Mouse (Mus musculus) thymus, postnatal 14 days (tissue): ENCODE results near the gene Iqce.
"Not testable (repeated sequence)": the region's sequence is repeated elsewhere in the genome, so short reads cannot be mapped to it uniquely, and the experiment has no call there.

Source experiments
- DNase-seq: peaks from one replicate; pipeline ENCODE4 v3.0.0; 2021

Gene Iqce

DNA sequence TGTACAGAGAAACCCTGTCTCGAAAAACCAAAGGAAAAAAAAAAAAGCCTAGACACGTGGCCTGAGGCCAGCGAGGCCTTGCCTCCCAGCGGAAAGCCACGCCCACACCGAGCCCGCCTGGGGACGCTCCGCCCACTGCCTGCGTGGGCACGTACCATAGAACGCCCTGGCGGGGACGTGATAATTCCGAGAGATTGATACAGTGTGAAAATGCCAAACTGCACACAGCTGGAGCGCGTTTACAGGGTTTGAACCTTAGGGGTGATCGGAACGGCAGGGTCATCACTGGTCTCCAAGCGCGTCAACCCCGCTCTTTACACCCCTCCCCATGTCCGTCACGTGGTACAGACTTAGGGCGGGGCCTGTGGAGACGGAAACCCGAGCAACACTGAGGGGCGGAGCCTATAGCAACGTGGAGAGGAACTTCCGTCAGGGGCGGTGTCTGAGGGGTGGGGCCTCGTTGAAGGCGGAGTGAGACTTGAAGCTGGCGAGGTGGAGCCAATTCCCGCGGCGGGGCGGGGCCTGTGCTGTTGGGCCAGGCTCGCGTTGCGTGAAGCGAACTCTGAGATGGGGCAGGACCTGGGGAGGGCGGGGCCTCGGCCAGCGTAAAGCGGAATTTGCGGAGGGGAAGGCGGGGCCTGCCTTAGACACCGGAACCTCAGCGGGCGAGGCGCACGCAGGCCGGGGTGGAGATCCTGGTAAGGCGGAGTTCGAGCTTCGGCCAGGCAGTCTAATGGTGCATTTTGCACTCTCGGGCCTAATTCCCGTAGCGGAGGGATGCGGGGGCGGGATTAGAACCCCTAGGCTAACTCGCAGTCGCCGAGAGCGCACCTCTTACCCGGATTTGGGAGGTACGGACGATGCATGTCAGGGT is 2.4 kb upstream of the Iqce start, which contains the start of gene Brat1:
TSS of gene Brat1 (plus strand) at position 634 of the 874 bp plus-strand sequence.
- DNase-seq, result peak; percentile 100

DNA sequence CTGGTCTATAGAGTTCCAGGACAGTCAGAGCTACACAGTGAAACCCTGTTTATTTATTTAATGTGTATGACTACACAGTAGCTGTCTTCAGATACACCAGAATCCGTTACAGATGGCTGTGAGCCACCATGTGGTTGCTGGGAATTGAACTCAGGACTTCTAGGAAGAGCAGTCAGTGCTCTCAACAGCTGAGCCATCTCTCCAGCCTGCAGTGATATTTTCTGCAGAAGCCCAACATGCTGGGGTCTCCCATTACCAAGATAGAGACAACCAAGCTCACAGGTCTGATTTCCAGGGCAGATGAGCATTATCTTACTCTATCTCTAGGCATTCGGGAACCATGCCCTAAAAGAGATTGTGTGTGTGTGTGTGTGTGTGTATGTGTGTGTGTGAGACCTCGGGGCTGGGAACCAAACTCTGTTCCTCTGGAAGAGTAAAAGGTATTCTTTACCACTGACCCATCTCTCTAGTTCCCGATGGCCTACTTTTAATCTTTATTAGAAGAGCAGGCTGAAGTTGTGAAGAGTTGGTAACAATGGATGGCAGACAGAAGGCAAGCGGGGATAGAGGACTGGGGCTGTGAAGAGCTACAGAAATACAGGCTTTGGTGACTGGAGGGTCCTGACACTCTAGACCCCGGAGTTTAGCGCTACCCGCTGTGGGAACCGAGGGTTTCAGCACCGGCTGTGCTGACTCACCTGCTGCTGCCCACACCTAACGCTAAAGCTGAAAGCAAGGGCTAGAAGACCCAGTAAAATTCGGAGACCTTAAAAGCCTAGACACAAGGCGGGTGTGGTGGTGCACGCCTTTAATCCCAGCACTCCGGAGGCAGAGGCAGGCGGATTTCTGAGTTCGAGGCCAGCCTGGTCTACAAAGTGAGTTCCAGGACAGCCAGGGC is 1.6 kb upstream of the Iqce start:
- peak; percentile 39 for DNase-seq

DNA sequence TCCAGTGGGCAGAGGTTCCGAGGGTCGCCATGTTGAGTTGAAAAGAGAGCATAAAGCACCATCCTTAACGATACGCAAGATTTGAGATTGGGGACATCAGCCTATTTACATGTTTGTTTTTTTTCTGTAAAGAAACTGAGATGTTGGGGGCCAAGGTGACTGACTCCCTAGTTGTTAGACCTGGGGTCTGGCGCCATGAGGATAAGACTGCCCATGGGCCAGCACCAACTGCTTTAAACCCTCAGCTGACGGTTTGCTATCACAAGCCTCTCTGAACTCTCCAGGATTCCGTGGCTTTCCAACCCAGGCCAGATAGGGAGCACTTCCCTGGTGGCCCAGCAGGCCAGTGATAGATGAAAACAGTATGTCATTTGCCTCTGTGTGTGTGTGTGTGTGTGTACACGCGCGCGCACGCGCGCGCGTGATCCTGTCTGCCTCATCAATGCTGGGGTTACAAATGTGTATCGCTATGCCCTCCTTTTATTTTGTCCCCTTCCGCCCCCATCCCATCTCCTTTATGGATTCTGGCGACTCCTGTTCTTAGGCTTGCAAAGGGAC is 519 bp upstream of the Iqce start:
- peak; percentile 14 for DNase-seq

DNA sequence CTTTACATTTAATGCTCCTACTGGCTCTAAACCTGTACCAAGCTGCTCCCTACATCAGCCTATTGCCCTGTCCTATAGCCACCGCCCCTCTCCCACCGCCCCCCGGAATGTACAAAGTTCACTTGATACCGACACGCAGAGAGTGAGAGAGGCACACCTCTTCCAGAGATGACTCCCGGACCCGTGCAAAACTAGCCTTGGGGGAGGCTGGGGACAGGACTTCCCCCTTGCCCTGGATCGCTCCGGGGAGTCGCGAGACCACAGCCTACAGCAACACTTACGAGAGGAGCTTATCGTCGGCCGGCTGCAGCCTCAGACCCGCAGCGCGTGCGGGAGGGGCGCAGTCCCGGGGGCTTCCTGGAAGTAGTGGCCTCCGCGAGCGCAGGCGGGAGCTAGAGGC is 517 bp downstream of the Iqce start:
- DNase-seq, result no peak

DNA sequence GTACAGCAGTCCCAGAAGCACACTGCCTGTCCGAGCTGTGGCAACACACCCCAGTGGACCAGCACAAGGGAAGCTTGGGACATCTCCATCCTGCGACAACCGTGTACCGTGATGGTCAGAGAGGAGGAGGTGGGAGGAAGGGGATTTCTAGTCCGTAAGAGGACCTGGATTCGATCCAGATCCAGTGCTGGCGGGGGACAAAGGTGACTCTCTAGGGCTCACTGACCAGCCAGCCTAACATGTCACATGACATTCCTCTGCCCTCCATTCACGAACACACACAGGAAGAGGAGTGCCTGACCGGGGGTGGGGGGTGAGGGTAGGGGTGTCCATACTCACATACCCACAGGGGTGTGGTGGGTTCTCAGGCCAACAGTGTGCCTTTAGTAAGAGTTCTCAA is 2.4 kb downstream of the Iqce start:
- DNase-seq, result no peak

DNA sequence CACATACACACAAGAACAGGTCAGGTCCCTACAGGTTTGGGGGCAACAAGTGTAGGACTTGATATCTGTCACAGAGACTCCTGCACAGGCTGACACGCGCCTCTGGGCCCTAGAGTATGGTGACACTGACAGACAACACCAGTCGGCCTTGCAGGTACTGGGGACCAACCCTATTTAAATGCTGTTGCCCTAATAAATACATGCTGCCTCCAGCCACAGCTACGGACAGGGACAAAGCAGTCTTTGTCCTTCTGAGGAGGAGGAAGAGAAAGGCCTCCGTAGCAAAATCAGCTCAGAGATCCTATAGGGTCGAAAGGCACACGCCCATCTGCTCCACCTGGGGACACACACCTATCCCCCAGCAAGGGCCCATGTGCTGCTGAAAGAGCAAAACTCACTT is 6.2 kb downstream of the Iqce start:
- DNase-seq, result no peak

DNA sequence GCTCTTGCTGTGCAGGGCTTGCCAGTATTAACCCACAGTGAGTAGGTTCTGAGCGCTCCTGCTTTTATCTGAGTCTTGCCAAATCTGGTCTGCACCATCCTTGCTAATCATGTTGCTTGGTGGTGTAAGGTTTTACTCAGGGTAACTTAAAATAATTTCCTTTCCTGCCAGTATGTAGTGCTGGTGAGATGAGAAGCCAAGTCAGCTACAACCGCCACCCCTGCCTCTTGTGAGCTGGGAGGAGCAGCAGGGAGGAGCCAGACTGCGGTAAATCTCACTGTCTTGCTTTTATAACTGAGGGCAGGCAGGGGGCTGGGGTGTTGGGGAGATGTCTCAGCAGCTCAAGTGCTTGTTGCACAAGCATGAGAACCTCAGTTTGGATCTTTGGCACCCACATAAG is 13.7 kb downstream of the Iqce start:
- no peak for DNase-seq

DNA sequence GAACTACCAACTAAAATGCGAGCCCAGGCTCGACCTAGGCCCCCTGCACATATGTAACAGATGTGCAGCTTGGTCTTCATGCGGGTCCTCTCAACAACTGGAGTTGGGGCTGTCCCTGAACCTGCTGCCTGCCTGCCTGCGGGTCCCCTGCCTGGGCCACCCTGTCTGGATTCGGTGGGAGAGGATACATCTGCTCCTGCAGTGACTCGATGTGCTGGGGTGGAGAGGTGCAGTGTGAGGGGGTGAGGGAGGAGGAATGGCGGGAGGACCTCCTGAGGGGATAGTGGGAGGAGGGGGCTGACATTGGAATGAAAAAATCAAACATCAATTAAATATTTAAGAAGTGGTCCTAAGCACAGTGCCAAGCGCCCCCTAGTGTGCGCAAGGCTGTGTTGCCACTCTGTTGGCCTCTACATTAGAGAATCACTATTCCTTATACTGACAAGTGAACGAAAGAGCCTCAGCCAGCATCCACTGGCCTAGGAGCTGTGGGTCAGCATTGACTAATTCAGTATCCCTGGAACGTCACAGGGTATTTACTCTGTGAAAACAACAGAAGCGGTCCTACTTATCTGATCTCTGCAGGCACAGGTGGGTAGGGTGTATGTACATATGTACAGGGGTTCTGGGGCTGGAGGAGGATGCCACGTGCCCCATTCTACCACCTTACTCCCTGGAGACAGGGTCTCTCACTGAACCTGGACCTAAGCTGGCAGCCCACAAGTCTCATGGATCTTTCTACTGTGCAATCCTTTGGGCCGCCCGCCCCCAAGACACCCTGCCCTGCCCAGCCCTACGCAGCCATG is 17.6 kb downstream of the Iqce start:
- peak; percentile 43 for DNase-seq

DNA sequence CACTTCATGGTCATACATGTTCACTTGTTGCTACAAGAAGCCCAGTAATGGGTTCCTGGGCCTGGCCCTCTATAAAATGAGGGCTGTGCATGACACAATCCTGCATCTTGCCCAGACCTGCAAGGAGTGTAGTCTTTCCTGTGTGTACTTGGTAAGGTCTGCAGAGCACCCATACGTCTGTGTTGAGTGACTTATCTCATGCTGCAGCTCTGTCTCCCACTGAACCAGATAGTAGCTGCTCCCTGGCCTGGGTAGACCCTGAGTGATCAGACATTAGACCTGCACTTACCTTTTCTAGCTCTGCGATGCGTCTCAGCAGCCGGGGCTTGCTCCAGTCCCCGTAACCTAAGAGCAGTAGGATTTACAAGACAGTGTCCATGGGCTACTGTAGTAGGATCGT is 20.1 kb downstream of the Iqce start:
- DNase-seq, result no peak

DNA sequence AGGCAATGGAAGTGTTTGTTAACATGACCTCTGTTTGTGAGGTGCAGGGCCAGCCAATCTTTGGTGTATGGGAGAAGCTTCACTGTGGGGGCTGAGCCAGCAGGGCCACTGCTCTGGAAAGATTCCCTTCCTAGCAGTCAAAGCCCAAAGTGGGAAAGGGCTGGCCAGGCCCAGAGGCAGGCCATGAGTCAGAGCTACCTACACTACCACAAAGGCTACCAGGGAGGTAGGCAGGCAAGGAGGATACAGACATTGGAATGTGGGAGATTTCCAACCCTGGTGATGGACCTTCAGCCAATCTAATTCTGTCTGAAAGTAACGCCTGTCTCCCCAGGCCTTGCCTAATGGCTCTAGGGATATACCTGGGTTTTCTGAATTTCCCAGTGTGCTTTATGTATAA is 21.2 kb downstream of the Iqce start:
- DNase-seq, result no peak

DNA sequence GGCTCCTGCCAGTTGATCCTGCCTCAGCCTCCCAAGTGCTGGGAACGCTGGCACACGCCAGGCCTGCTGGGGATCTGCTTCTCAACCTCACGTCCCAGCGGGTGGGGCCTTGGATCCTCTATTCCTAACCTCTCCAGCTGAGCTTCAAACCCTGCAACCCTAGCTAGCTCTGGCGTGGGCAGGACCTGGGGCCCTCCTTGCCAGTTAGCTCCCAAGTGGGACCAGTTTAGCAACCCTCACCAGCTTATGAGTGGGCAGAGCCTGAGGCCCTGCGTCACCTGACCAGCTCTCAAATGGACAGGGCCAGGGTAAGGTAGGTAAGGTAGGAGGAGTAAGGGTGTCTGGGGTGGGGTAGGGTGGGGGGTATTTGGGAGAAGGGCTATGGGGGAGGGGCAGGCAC is 22.1 kb downstream of the Iqce start:
- no peak for DNase-seq

DNA sequence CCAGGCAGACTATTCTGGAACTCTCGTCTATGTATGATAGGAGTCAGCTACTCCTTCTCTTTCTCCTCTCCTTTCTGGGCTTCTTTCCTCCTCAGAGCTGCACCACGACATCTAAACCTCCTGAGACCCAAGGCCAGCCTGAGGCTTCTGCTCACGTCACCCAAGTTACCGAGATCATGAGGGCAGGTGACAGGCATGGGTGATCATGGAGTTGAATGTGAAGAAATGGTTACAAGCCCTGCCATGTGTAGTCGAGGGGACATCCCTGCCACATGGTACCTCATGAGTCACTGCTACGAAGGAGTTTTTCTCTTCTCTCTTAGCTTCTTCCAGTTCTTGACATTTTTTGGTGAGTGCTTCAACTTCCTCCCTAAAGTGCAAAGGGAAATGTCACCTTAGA is 25.0 kb downstream of the Iqce start:
- DNase-seq, result no peak

DNA sequence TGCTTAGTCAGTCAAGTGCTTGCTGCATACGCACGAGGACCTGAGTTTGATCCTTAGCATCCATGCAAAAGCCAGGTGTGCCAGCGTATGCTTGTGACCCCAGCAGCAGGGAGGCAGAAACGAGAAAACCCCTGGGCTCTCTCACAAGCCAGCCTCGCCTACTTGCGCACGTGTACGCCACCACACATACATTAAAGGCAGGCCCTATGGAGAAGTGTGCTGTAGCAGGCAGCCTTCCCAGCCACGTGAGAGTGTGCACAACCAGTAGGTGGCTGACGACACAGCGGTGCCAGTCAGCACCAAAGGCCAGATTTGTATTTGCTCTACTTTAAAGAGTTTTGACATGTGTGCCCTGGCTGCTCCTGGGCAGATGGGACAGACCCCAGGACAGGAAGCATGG is 26.5 kb downstream of the Iqce start:
- DNase-seq, result no peak

DNA sequence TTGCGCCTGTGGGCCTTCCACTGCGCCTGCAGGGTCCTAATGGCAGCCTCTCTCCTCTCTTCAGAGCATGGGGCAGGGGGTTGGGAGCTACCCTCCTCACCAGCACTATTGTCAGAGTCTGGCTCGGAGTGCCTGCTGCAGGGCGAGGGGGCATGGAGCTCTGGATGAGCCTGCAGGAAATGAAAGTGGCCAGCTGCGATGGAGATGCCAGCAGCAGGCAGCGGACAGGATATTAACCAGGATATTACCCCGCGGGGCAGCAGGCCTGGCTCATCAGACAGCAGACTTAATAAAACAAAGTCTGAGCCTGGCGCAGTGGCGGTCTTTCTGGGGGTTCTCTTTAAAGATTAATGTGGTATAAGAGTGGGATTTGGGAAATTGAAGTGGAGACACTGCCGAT is 27.1 kb downstream of the Iqce start:
- DNase-seq, result no peak

DNA sequence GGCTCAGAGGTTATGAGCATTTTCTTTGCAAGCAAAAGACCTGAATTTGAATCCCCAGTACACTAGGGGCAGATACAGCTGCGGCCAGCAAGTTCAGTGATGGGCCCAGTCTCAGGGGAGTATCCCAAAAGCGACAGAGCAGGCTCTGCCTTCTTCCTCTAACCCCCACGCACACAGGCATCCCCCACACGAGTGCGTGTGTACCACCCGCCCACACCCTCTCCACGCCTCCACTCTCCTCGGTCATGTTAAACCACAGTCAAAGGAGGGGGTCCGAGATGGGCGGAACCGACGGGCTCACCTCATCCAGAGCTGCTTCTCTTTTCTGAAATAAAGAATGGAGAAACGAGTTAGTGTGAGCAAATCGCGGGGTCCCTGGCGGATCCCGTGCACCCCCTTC is 28.1 kb downstream of the Iqce start:
- no peak for DNase-seq

DNA sequence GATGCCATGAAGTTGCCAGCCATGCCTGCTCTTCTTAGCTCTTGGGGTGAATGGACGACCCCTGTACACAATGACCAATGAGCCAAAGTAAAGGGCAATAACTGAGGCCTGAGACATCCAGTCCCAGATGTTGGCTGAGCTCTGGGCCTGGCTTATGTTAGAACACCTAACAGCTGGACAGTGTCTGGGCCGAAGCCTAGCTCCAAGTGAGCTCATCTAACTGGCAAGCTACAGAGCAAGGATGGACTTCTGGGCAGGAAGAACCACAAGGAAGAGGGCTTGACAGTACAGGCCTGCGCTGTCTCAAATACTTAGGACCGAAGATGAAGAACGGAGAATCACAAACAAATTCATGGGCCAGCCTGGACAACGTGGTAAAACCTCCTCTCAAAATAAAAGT is 29.6 kb downstream of the Iqce start:
- DNase-seq, result not testable (repeated sequence)

DNA sequence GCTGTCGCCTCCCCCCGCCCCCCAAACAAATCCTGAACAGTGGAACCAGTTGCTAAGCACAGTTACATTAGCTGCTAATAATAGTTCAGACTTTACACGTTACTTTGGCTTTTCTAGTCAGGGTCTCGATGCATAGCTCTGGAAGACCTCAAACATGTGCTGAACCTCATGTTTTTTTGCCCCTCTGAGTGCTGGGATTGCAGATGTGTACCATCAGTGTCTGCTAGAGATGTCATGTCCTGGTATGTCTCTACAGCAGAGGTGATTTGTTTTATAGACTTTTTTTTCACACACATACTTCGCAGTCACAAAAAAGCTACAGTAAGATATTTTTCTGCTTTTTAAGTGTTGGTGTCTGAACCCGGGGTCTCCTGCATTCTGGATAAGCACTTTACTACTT is 30.1 kb downstream of the Iqce start:
- DNase-seq, result no peak

DNA sequence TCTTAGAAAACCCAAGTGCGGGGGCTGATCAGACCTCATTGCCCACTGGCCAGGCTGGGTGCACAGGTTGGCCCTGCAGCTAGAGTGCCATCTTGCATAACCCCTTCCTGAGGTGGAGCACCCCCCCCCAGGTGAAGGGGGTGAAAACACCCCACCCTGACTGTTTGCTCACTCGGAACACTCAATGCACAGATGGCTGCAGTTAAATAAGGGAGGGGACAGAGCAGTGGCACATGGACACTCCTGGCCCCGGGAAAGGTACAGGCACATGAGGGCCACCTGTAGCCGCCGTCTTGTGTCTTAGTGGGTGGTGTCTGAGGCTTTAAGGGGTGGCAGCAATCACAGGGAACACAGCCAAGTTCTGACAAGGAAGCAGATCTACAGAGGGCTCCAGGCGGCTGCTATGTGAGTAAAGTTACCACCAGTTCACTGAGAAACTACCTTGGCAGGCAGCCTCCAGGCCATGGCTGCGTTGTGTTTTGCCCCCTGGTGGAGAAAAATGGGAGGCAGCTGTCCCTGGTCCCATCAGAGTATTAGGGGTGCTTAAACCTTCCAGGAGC is 38.5 kb downstream of the Iqce start:
- DNase-seq, result peak; percentile 78

DNA sequence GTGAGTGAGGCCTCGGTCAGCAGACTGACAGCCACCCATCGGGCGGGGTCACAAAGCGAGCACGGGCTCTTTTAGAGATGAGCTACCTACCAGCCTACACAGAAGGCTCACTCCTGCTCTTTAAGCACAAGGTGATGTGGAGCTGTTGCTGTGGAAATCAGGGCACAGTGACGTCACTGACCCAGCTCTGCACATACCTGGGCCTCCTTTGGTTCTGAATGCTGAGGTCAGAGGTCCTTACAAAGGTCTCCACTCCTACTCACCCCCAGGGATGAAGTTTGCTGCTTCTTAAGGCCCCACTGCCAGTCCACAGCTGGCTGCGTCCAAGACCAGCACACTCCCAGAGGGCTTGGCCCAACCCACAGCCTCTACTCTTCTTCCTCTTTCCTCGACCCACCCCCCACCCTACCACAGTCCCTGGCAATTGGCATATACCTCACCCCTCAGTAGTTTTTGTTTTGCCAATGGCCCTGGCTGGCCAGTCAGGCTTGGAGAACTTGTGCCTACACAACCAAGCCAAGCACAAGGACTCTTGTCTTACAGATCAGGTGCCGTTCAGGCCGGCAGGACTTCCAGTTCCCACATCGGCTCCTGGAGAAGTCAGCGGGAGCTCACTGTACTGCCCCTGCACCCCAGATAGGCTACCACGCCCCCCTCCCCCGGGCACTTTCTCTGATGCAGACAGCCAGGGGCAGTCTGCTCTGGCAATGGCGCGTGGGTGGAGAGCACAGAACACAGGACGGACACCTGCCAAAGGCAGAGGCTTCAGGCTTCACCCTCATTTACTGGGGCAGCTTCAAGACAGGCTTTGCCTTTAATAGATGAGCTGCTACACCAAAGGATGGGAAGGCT is 39.2 kb downstream of the Iqce start:
- no peak for DNase-seq

DNA sequence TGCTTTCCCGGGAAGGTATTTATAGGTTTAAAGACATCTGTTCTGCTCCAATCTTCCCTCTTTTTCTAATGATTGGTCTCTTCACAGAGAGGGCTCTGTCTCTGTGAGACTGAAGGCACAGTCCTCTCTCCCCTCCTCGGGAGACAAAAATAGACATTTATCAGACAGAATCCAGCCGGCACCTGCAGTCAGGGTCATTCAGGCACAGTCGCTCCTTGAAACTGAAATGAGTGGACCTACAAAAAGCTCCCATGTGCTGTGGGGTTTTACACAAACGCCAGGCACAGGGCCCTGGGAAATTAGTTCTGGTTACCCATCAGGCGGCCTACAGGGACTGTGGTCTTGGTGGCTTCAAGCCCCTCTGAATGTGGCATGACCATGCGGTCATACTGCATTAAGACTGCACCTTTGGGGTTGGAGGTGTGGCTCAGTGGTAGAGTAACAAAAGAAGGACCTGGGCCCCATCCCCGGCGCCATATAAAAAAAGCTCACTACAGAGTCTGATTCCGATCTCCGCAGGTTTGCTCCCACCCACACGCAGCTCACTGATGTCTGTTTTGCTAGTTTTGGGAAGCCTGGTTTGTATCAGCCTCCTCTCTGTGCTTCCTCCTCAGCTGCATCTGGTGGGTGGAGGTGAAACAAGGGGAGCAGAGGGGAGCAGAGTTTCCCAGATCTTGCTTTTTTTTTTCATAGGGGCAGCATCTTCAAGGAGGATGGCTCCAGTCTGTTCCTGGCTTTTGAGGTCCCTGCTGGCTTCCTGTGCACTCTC is 40.1 kb downstream of the Iqce start:
- no peak for DNase-seq

DNA sequence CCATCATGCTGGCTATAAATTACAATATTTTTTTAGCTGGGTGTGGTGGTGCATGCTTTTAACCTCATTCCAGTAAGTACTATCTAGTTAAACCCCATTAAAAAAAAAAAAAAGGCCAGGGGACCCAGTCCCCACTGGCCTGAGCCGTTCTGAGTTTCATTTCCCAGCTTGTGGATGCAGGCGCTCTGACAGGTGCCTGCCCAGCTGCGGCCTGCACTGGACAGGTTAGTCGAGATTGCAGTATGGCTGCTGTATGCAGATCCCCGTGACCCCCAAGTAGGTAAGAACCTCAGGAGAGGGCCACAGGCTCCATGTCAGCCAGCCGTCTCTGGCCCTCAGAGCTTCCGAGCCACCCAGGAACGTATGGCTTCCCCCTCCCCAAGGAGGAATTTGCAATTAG is 40.8 kb downstream of the Iqce start:
- no peak for DNase-seq
